Mouse (Mus musculus) inflammation-experienced regulatory T-cells, adult 6 months (primary cell): ENCODE data around the gene Samhd1. TPM values are rescaled to one million over a fixed set of nuclear protein-coding genes. Genes with fewer than 3 reads are reported as not detected.

Experiments used
- ATAC-seq: one replicate; pipeline ENCODE4 v1.8.0; 2017
- polyA plus RNA-seq, 3 experiments: library from polyadenylated mRNA; unstranded; fragments of 100-300 nt; shearing (Covaris generic); gene quantifications; one replicate each; pipeline ENCODE4 v1.2.1; 2017

The Samhd1 gene
- polyA plus RNA-seq, 3 experiments from 2014 or later: 383 to 537 (median 471) TPM

GRCm38 (mm10) chr2:157048395-157049181 is 86.5 kb downstream of the Samhd1 start:
- ATAC-seq: no peak

Other genes starting within 250 kb of the Samhd1 start
- gene Sla2, start 248.1 kb downstream of the Samhd1 start, polyA plus RNA-seq: 10 to 100 TPM; 55.1 to 91.5 (median 58.8) TPM
- 100 to 1,000 TPM in 2 of 3 experiments, 10 to 100 TPM in 1; 72.3 to 142 (median 105) TPM for gene Ndrg3, start 143.2 kb downstream of the Samhd1 start, polyA plus RNA-seq
- 10 to 100 TPM; 10.3 to 34.2 (median 11.3) TPM for gene Dsn1, start 128.1 kb downstream of the Samhd1 start, polyA plus RNA-seq
- under 1 TPM in 1 of 3 experiments, not detected in 2; 0.17 TPM for gene Soga1, start 56.0 kb downstream of the Samhd1 start, polyA plus RNA-seq
- not detected for gene Tldc2, start 48.2 kb downstream of the Samhd1 start, polyA plus RNA-seq
- 10 to 100 TPM; 18.6 to 30.7 (median 21.8) TPM for gene Rbl1, start 69.3 kb upstream of the Samhd1 start, polyA plus RNA-seq
- gene Rpn2, start 143.8 kb upstream of the Samhd1 start, polyA plus RNA-seq: 100 to 1,000 TPM; 197 to 242 (median 205) TPM
- under 1 TPM in 1 of 3 experiments, not detected in 2; 0.09 TPM for gene Mroh8, start 144.3 kb upstream of the Samhd1 start, polyA plus RNA-seq
- not detected for gene Ghrh, start 212.2 kb upstream of the Samhd1 start, polyA plus RNA-seq
- gene Manbal, start 232.3 kb upstream of the Samhd1 start, polyA plus RNA-seq: 10 to 100 TPM; 41.4 to 46.8 (median 44.1) TPM